ENCODE assay signal across 17 mouse cellular contexts in genomic region chr16:78934298-78934697, GRCm38 (mm10). TPM values are rescaled to one million over a fixed set of nuclear protein-coding genes. Genes with fewer than 3 reads are reported as not detected.
"Had no signal": no experiment of that assay in that cellular context is flagged by ENCODE, and none has a peak within 500 bp of the region (broad histone marks: within the 10 kb centered on the region; RNA-seq: fewer than 3 reads in every experiment).

No protein-coding gene starts in this region.

- H3K4me2 ChIP-seq: neural tube, embryonic 13.5 days; neural tube, embryonic 15.5 days; stomach, embryonic 15.5 days had no signal

- H3K9me3 ChIP-seq: neural tube, embryonic 13.5 days; neural tube, embryonic 15.5 days; stomach, embryonic 15.5 days had no signal

- H3K27ac ChIP-seq: neural tube, embryonic 13.5 days; neural tube, embryonic 15.5 days; stomach, embryonic 15.5 days; stomach, postnatal 0 days had no signal

- H3K36me3 ChIP-seq: neural tube, embryonic 13.5 days; neural tube, embryonic 15.5 days; stomach, embryonic 15.5 days had no signal

- H3K9ac ChIP-seq: neural tube, embryonic 13.5 days; neural tube, embryonic 15.5 days; stomach, embryonic 15.5 days had no signal

- H3K27me3 ChIP-seq: stomach, embryonic 15.5 days had no signal

- DNase-seq: retina, postnatal 1 day; right cerebral cortex, adult 18-20 months; right cerebral cortex, postnatal 14 days; right cerebral cortex, postnatal 25 days; right cerebral cortex, postnatal 4 days; spleen, adult 18-20 months; thymus, adult 18-20 months; thymus, adult 2 months; thymus, postnatal 14 days; thymus, postnatal 25 days; thymus, postnatal 36 days; thymus, postnatal 4 days had no signal

- H3K4me3 ChIP-seq: neural tube, embryonic 13.5 days; neural tube, embryonic 15.5 days; stomach, embryonic 15.5 days had no signal

RNA-seq across cellular contexts. Expression of gene Chodl, which starts 3.5 kb away (rescaled TPM):
- polyA plus RNA-seq: spleen, adult 2 months had no signal
